Mouse (Mus musculus): Measurements from ENCODE around the gene Nmt1.

GRCm38 (mm10) chr11:103001063-103001462 lies 26.9 kb upstream of the Nmt1 start:
- TF ChIP-seq CTCF (IDR thresholded peaks at IDR 0.05; ENCODE audit: low read depth) = no peak
- TF ChIP-seq EP300 (IDR thresholded peaks at IDR 0.05; ENCODE audit: low read depth) = no peak

All from liver, embryonic 14.5 days (tissue).